Mouse (Mus musculus) hematopoietic multipotent progenitor cell, adult 10-12 weeks (in vitro differentiated cells): ENCODE data around the gene Frs3. TPM values are rescaled to one million over a fixed set of nuclear protein-coding genes. Genes with fewer than 3 reads are reported as not detected.

Experiments
- polyA plus RNA-seq: library from polyadenylated mRNA; stranded (reverse); fragments of >175 nt; gene quantifications from 2 replicates; pipeline ENCODE4 v1.2.3, GENCODE M21; 2012; ENCODE audit warnings: low replicate concordance

The Frs3 gene
- polyA plus RNA-seq, result 4.3 and 9.7 TPM in 2 replicates

GRCm38 (mm10) chr17:47688608-47689575 lies at the start of gene Frs3:
Gene Frs3 (plus strand): TSS chr17:47689030.

GRCm38 (mm10) chr17:47688344-47688607 lies 554 bp upstream of the Frs3 start, which contains the start of gene Tomm6:
Gene Tomm6 (minus strand): TSS chr17:47688386.

GRCm38 (mm10) chr17:47694442-47694502 lies 5.4 kb downstream of the Frs3 start, which contains the start of gene Gm21981:
Gene Gm21981 (minus strand): TSS chr17:47694455.

GRCm38 (mm10) chr17:47694503-47695336 lies 5.9 kb downstream of the Frs3 start, which contains the start of gene Prickle4:
Gene Prickle4 (minus strand): TSS chr17:47694736.

GRCm38 (mm10) chr17:47726566-47726965 lies 37.7 kb downstream of the Frs3 start, which contains the start of gene Pgc:
Gene Pgc (plus strand): TSS chr17:47726842.

GRCm38 (mm10) chr17:47736856-47737255 lies 48.0 kb downstream of the Frs3 start, which contains the start of gene Tfeb:
Gene Tfeb (plus strand): TSS chr17:47737030.

Other genes with a start within 250 kb of the Frs3 start
- gene Taf8, start 186.7 kb upstream of the Frs3 start, polyA plus RNA-seq, result 26.4 and 30.9 TPM in 2 replicates
- gene Ccnd3, start 184.0 kb upstream of the Frs3 start, polyA plus RNA-seq, result 251 and 354 TPM in 2 replicates
- gene Bysl, start 77.5 kb upstream of the Frs3 start, polyA plus RNA-seq, result 13.5 and 15.7 TPM in 2 replicates
- gene Med20, start 77.4 kb upstream of the Frs3 start, polyA plus RNA-seq, result 0.89 and 6.7 TPM in 2 replicates
- gene Gm20517, start 77.4 kb upstream of the Frs3 start, polyA plus RNA-seq, result 0.72 and 2.5 TPM in 2 replicates
- 8.0 and 8.3 TPM in 2 replicates for gene Usp49, start 58.3 kb upstream of the Frs3 start, polyA plus RNA-seq
- gene Tomm6, start 644 bp upstream of the Frs3 start, polyA plus RNA-seq, result 71.7 and 103 TPM in 2 replicates
- 0.16 and 0.18 TPM in 2 replicates for gene Gm21981, start 5.4 kb downstream of the Frs3 start, polyA plus RNA-seq
- gene Prickle4, start 5.7 kb downstream of the Frs3 start, polyA plus RNA-seq, result 0.43 and 1.3 TPM in 2 replicates
- gene Pgc, start 37.8 kb downstream of the Frs3 start, polyA plus RNA-seq, result not detected in 2 replicates
- 234 and 426 TPM in 2 replicates for gene Tfeb, start 48.0 kb downstream of the Frs3 start, polyA plus RNA-seq
- 0.55 and 0.58 TPM in 2 replicates for gene Mdfi, start 145.7 kb downstream of the Frs3 start, polyA plus RNA-seq
- 166 and 417 TPM in 2 replicates for gene Foxp4, start 235.6 kb downstream of the Frs3 start, polyA plus RNA-seq